Mouse (Mus musculus): ENCODE results near the gene Erbin.

Gene Erbin

DNA sequence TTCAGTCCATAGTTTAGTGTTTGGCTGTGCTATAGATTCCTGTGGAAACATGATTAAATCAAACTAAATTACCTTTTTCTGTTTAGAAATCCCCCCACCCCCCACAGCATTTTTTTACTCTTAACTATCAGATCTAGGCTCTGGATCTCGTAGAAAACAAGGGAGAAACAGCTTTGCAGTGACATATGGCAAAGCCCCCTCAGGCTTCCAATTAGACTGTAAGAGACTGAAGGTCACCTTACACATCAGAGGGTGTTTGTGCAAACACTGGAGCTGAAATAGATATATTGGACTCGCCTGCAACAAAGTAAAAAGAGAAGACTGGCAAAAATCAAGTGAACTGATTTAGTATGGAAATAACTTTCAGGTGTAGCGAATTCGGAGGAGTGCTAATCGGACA lies 116.6 kb downstream of the Erbin start:
- DNase-seq = no peak

DNA sequence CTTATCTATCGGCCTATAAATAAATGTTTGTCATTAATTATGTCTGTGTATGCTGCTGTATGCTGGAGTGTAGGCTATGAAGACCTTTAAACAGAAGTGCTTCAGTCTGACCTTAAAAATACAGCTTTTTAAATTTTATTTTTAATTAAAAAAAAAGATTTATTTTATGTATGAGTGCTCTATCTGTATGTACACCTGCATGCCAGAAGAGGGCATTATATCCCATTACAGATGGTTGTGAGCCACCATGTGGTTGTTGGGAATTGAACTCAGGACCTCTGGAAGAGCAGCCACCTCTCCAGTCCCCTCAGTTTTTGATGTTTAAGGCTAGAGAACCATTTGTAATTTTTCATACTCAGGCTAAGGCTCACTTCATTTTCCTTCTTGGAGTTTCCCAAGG lies 119.3 kb downstream of the Erbin start:
- no peak for DNase-seq

DNA sequence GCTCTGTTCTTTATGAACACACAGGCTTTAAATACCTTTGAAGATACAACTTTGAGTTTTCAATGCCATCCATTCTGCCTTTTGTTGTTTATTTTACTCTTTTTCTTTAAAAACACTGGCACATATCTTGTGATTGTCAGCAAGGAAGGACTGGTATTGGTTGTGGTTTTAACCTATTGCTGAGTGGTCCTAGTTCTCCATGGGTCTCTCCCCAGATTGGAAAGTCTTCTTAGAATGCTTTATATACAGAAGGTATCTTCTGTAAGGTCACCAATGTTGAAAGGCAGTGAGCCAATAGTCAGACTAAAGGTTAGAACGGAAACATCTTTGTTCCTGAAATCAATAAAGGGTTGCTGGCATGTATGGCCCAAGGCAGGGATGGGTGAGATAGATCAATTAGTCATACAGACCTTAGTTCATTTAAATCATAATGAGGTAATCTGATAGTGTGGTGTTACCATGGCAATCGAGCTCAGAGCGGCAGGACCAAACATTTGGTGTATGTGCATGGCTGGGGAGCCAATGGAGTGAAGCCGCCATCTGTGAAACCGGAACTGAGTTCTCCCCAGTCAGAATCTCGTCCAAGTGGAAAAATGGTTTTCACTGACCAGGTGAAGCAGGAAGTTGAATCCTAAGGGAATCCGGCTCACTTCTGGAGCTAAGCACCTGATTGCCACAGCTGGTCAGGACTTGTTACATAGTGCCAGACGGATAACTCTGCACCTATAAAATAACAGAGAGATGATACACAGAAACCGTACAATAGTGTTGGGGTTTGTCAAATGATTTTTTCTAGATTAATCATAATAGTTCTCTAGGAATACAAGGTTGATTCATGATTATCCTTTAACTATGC lies 125.4 kb downstream of the Erbin start:
- DNase-seq = no peak

DNA sequence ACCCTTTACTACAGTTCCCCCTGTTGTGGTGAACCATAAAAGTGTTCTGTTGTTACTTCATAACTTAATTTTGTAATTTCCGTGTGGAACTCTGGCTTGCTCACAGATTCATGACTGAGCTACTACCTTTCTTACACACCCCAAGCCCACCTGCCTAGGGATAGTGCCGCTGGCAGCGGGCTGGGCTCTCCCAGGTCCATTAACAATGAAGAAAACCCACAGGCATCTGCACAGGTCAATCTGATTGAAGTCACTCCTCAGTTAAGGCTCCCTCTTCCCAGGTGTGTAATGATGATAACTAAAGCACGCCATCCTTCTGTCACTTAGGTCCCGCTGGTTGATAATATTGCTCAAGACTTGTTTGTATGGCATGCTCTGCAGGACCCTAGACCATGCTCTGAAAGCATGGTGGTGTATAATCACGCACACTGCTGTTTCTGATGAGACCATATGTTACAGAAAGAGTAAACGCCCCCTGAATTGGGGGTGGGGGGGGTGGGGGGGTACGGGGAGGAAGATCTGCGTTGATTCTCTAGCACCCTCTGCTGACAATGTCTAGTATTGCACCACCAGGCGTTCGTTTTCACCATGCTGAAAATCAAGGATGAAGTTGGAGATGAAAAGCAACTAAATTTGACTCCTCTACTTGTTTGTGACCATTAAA lies 140.3 kb downstream of the Erbin start:
- DNase-seq = peak; percentile 36

DNA sequence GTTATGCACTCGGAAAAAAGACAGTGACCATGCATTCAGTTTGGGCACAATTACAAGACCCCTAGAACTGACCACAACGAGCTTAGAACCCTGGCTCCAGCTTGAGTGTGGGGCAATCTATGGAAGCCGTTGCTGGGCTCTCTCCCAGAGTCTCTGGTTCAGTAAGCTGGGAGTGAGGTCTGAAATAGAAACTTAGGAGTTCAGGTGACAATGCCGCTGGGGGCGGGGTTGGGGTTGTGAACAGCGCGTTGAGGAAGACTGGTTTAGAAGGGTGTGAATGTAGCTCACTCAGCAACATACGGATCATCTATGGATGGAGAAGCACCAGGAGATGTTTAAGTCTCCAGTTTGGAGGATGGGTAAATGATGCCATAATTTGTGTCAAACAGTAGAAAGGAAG lies 143.2 kb downstream of the Erbin start:
- DNase-seq = no peak

DNA sequence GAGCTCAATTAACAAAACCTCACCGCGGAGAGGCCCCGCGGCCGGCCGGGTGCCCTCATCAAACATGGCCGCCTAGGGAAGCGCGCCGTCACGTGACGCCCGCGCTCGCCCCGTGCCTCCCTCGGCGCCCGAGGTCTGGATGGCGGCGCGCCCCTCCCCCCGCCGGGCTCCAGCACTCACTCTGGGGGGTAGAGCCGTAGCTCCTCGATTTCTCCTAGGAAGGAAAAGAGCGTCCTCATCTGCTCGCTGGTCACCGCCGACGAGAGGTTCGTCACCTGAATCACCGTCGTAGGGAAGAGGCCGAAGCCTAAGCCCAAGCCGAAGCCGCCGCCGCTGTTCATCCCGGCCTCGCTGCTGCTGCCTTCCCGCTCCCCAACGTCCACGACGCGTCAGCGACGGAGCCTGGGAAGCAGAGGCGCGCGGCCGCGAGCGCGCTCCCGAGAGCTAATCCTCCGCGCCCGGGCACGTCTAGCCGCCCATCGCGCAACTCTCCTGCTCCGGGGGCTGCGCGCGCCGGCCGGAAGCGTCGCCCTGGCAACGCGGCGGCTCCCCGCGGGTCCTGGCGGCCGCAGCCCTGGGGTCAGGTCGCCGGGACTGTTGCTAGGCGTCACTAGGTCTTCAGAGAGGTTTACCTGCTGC lies 146.1 kb downstream of the Erbin start, which contains the start of gene Srek1:
Gene Srek1, minus strand, starts transcription at position 490 of the 639 bp plus-strand sequence.
- peak; percentile 93 for DNase-seq

DNA sequence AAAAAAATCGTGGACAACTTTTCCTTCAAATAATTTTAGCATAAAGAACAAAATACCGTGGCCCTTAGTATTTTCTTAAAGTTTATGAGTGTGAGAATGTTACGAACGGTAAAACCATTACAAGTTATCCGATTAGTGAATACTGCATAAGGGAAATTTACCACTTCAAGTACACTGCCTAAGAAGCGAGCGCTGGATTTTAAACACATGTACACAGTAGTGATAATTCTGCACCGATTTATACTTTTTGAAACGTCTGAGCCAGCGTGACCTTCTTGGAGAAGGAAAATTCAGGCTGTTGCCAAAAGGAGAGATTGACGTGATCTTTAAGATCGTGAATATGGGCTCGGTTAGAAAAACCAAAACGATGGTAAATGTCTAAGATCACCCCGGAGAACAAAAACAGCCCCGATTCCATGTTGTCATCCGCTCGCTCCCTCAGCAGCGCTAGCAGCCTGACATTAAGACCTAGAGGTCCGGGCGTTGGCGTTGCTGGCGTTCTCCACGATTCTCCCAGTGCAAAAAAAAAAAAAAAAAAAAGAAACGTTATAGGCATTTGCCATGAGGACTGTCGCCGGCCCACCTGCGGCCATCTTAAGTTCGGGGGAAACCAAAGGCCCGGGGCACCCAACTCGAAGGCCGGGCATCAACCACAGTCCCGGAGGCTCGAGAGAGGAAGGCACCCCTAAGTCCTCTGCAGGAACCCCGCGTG lies 146.8 kb downstream of the Erbin start:
- DNase-seq = no peak

DNA sequence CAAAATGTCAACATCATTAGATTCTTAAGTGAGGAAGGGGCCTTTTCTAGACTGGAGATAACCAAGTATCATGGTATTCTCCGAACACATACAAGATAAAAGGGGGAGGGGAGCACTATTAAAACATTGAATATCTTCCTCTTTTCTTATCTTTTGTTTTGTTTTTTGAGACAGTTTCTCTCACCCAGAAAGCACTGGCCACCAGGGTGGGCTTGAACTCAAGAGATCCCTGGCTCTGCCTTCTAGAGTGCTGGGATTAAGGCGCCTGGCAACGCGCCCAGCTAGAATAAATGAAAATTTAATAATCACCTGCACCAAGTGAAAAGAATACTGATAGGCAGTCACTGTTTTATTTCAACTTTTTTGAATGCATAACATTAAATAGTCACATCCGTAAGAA lies 147.4 kb downstream of the Erbin start:
- no peak for DNase-seq

DNA sequence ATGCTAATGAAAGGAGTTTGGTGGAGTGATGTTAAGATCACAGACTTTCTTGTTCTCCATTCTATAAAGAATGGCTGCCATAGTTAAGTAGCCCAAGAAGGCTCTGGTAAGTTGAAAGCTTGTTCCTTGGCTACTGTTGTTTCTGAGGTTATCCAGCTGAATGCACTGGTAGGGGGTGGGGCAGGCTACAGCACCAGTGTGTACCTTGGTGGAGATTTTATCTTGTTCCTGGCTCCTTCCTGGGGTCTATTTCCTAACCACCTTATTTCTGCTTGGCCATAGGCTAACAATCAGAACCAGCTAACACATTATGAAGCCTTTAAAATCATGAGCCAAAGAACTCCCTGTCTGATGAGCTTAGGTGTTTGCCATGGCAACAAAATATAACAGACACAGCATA lies 149.5 kb downstream of the Erbin start:
- DNase-seq = no peak

Measured in liver (tissue).